ENCODE assay signal across 16 mouse cellular contexts in the genomic region with DNA sequence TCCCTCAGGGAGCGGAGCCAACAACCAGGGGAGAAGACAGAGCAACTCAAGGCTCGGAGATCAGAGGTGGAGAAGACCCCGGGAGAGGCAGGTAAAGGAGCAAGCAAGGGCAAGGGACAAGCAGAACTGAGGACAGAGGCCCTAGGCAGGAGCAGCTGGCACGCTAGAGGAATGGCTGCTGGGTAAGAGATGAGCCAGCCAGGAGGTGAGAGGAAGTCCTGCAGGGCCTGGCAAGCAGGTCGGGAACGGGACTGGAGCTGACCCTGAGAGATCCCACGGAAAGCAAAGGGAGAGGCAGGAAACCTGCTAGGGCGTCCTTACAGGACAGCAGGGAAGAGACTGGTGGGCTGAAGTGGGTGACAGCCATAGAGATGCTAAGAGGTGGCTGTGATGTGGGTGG. TPM values are rescaled to one million over a fixed set of nuclear protein-coding genes. Genes with fewer than 3 reads are reported as not detected.
"Had no signal": no experiment of that assay in that cellular context is flagged by ENCODE, and none has a peak within 500 bp of the region (broad histone marks: within the 10 kb centered on the region; RNA-seq: fewer than 3 reads in every experiment).

No protein-coding gene starts in this region.

- ATAC-seq: liver, embryonic 12.5 days had no signal

- DNase-seq: kidney, postnatal 14 days; kidney, postnatal 4 days; liver; lung, adult 18-20 months; lung, postnatal 10 days; lung, postnatal 36 days; midbrain, embryonic 14.5 days; thymus, adult 2 months; thymus, postnatal 14 days; thymus, postnatal 4 days had no signal

RNA-seq across cellular contexts. Expression of gene Rhd, which starts 36.8 kb away (rescaled TPM):
- total RNA-seq: layer of hippocampus, adult 18-20 months; layer of hippocampus, postnatal 14 days; left cerebral cortex, adult 18-20 months; left cerebral cortex, postnatal 25 days had no signal
- polyA plus RNA-seq: small intestine, adult 2 months had no signal
